Mouse (Mus musculus) liver, embryonic 14.5 days (tissue): ENCODE measurements around the gene Cables2. TPM values are rescaled to one million over a fixed set of nuclear protein-coding genes. Genes with fewer than 3 reads are reported as not detected.
A peak's percentile ranks its signal among the peaks of the same experiment; 100 is the strongest.

Experiments
- ATAC-seq: fragments of 200-750 bp; cut with Nextera tagmentation; 2 replicates; pipeline ENCODE4 v1.8.0; 2017; ENCODE audit warnings: moderate number of reproducible peaks, mild to moderate bottlenecking, moderate library complexity; ENCODE audit not compliant: insufficient read depth
- DNase-seq, 3 experiments: peaks; one replicate each; pipeline ENCODE4 v3.0.0-alpha.2; 2012 to 2013; ENCODE audit warnings: low read depth in 3 of 3, low spot score in 3 of 3
- H3K27ac ChIP-seq: fragments of 300-500 bp; sonication (generic); 2 replicates; pipeline ENCODE4 v1.5.1; 2014; ENCODE audit warnings: moderate library complexity, mild to moderate bottlenecking, control low read depth, inconsistent platforms
- H3K27me3 ChIP-seq: fragments of 300-500 bp; sonication (generic); 2 replicates; pipeline ENCODE4 v1.6.1; 2014; ENCODE audit warnings: mild to moderate bottlenecking, low read length, moderate library complexity; ENCODE audit not compliant: control insufficient read depth, insufficient read depth
- H3K36me3 ChIP-seq: fragments of 300-500 bp; sonication (generic); replicated peaks from 2 replicates; pipeline ENCODE4 v1.6.1; 2014; ENCODE audit warnings: low read depth; ENCODE audit not compliant: control insufficient read depth, insufficient read depth
- H3K4me1 ChIP-seq, 2 experiments: fragments of 200-500 bp in 1 of 2; fragments of 300-500 bp in 1 of 2; sonication (generic) in 1 of 2; replicated peaks; 2 replicates each; pipeline ENCODE4 v1.6.1; 2012 to 2014; ENCODE audit warnings: antibody characterized with exemption in 1 of 2, inconsistent platforms in 1 of 2, low read length in 1 of 2; ENCODE audit not compliant: control insufficient read depth in 2 of 2, insufficient read depth in 2 of 2
- H3K4me2 ChIP-seq: fragments of 300-500 bp; sonication (generic); 2 replicates; pipeline ENCODE4 v1.6.1; 2014; ENCODE audit warnings: low read depth, mild to moderate bottlenecking, control low read depth, moderate library complexity
- H3K4me3 ChIP-seq, 2 experiments: fragments of 200-500 bp in 1 of 2; fragments of 300-500 bp in 1 of 2; sonication (generic) in 1 of 2; 2 replicates each; pipeline ENCODE4 v1.5.1; 2012 to 2014; ENCODE audit warnings: low read depth in 2 of 2, low read length in 2 of 2, mild to moderate bottlenecking in 2 of 2, control low read depth in 1 of 2, inconsistent platforms in 1 of 2, moderate library complexity in 1 of 2; ENCODE audit not compliant: insufficient read depth in 1 of 2
- H3K9ac ChIP-seq: fragments of 300-500 bp; sonication (generic); replicated peaks from 2 replicates; pipeline ENCODE4 v1.6.1; 2014; ENCODE audit warnings: mild to moderate bottlenecking, control low read depth, moderate library complexity
- H3K9me3 ChIP-seq: fragments of 300-500 bp; sonication (generic); 2 replicates; pipeline ENCODE4 v1.6.1; 2016; ENCODE audit warnings: low read length, mixed read lengths; ENCODE audit not compliant: control insufficient read depth
- CTCF ChIP-seq: IDR thresholded peaks from 2 replicates; pipeline ENCODE4 v1.5.1; 2016; ENCODE audit warnings: antibody characterized with exemption, low read depth, control low read depth
- EP300 ChIP-seq: IDR thresholded peaks from 2 replicates; pipeline ENCODE4 v1.6.1; 2016; ENCODE audit warnings: antibody characterized with exemption, low read depth
- WGBS: fragments of 180-500 bp; shearing (Covaris S2); extraction: QIAGEN DNeasy Blood & Tissue Kit; methylation state at CpG from one replicate; pipeline ENCODE4 v1.1.7; 2014; ENCODE audit not compliant: insufficient replicate concordance; 5-methylcytosine and 5-hydroxymethylcytosine counted together
- polyA plus RNA-seq, 2 experiments: library from polyadenylated mRNA; depleted of rRNA in 1 of 2; stranded (reverse) in 1 of 2; unstranded in 1 of 2; fragments of >200 nt; fragmentation: Nextera tagmentation in 1 of 2; extraction: Ambion mirVana in 1 of 2; gene quantifications; 2 replicates each; pipeline versions ENCODE4 v1.2.1 to v1.2.3; 2012 to 2014

Gene Cables2
- polyA plus RNA-seq, 2 experiments: 3.3 to 5.6 TPM

DNA sequence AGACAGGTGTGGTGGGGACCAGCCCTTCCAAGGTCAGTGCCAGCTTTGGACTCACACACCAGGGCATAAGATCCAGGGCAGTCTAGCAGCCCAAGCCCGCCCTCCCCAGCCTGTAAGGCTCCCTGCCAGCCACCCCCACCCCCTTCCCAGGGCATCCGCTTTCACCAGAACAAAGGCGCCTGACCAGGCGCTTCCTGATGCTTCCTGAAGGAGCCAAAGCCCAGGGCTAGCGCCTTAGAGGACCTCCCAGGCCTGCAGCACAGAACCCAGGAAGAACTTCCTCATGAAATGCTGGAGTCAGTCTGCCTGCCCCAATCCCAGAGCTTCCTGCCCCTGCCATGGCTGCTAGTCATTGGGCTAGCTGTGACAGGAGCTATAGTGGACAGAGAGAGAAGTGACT is 54.6 kb downstream of the Cables2 start:
- peaks cover 1% of the 10 kb centered on the region; the same call in 1 of the 2 replicates for H3K27me3 ChIP-seq
- TF ChIP-seq EP300 (no peak), CTCF (no peak)
- H3K27ac ChIP-seq: no peak overlapping the region
- 62% methylated on average over 5 of the region's 5 CpGs for WGBS
- H3K9me3 ChIP-seq: no peaks in the 10 kb centered on the region
- ATAC-seq (no peak), DNase-seq (no peak)
- no peaks in the 10 kb centered on the region for H3K36me3 ChIP-seq
- no peak overlapping the region for H3K9ac ChIP-seq
- no peak overlapping the region for H3K4me3 ChIP-seq
- no peak overlapping the region for H3K4me2 ChIP-seq
- H3K4me1 ChIP-seq: no peaks in the 10 kb centered on the region

DNA sequence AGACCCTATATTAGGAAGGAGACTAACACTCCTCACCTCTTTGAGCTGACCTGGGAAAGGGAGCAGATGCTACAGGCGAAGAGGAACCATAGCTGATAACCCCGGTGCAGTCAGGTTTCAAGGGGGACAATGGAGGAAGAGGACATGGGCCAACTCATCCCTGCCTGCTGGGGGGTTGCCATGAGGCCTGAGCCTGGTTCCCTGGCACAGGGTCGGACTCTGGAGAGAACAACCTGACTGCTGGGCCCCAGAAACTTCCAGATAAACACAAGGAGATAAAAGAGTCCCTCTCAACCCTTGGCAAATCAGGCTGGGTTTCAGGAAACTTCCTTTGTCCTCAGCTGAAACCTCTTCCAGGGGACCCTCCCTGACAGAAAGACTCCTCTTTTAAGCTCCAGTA is 55.1 kb downstream of the Cables2 start:
- Histone ChIP-seq H3K36me3 (no peaks in the 10 kb centered on the region), H3K9ac (no peak overlapping the region), H3K9me3 (no peaks in the 10 kb centered on the region), H3K4me3 (no peak overlapping the region), H3K4me2 (no peak overlapping the region), H3K27me3 (no peaks in the 10 kb centered on the region; the same call in 1 of the 2 replicates), H3K4me1 (no peaks in the 10 kb centered on the region), H3K27ac (no peak overlapping the region)
- ATAC-seq: no peak
- TF ChIP-seq EP300 (no peak), CTCF (no peak)
- WGBS: 24% methylated on average over 3 of the region's 3 CpGs
- no peak for DNase-seq

DNA sequence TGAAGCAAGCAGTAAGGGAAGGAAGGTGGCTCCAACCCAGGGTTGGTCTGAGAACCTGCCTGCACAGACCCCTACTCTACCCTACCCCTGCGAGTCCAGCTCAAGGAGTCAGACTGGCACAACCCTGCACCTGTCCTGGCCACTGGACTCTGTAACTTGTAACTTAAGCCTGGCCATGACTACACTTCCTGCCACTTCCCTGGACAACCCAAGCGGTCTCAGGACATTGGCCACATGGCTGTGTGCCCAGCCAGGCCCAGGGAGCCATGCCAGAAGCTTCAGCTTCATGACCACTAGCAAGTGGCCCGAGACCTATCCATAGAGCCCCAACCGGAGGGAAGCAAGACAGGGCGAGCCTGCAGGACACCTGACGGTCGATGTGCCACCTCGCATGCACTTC is 55.7 kb downstream of the Cables2 start:
- Histone ChIP-seq H3K27ac (no peak overlapping the region), H3K27me3 (no peaks in the 10 kb centered on the region)

GRCm38 (mm10) chr2:180216921-180217320 is 56.4 kb downstream of the Cables2 start:
- 31% methylated on average over 5 of the region's 5 CpGs for WGBS
- no peaks in the 10 kb centered on the region for H3K4me1 ChIP-seq
- H3K36me3 ChIP-seq: no peaks in the 10 kb centered on the region
- no peak overlapping the region for H3K9ac ChIP-seq
- no peak overlapping the region for H3K27ac ChIP-seq
- DNase-seq: no peak
- H3K4me3 ChIP-seq: no peak overlapping the region
- H3K27me3 ChIP-seq: no peaks in the 10 kb centered on the region
- ATAC-seq: no peak
- H3K9me3 ChIP-seq: no peaks in the 10 kb centered on the region
- H3K4me2 ChIP-seq: no peak overlapping the region
- TF ChIP-seq EP300: no peak

More for the DNA sequence above, 55.7 kb downstream of the Cables2 start:
- H3K4me1 ChIP-seq: no peaks in the 10 kb centered on the region
- TF ChIP-seq EP300 (no peak), CTCF (no peak)
- H3K36me3 ChIP-seq: no peaks in the 10 kb centered on the region
- ATAC-seq (no peak), DNase-seq (no peak)
- 72% methylated on average over 8 of the region's 8 CpGs for WGBS
- no peak overlapping the region for H3K9ac ChIP-seq
- H3K4me3 ChIP-seq: no peak overlapping the region
- H3K4me2 ChIP-seq: no peak overlapping the region
- no peaks in the 10 kb centered on the region for H3K9me3 ChIP-seq

DNA sequence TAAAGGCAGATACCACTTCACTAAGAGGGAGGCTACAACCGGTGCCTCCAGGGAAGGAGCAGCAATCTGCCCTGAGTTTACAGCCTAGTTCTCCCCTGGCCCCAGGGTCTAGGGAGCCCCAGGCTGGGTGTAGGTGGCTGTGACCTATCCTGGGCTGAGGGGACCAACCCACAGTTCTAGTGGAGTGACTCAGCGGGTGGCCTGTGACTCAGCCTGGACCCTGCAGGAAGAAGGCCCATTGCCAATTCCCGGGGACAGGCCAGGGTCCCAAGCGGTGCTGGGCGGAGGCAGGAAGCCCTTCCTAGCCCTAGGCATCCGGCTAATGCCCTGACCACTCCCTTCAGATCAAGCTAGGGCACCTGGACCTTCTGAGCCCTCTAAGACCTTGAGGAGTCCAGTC is 57.3 kb downstream of the Cables2 start:
- H3K9me3 ChIP-seq: no peaks in the 10 kb centered on the region
- no peak overlapping the region for H3K27ac ChIP-seq
- WGBS: 44% methylated on average over 6 of the region's 6 CpGs
- no peaks in the 10 kb centered on the region for H3K4me1 ChIP-seq
- TF ChIP-seq CTCF (no peak), EP300 (no peak)
- no peak overlapping the region for H3K4me3 ChIP-seq
- ATAC-seq (0 out of 2 replicates have a peak, but pooled peaks have one; percentile 14), DNase-seq (no peak)
- no peak overlapping the region for H3K9ac ChIP-seq
- no peaks in the 10 kb centered on the region for H3K27me3 ChIP-seq
- H3K4me2 ChIP-seq: no peak overlapping the region
- no peaks in the 10 kb centered on the region for H3K36me3 ChIP-seq
